Mouse (Mus musculus): ENCODE results near the gene Gpr1.
"Not testable (repeated sequence)": the region's sequence is repeated elsewhere in the genome, so short reads cannot be mapped to it uniquely, and the experiment has no call there.

The Gpr1 gene

GRCm38 (mm10) chr1:63219277-63219676 lies 4.9 kb upstream of the Gpr1 start:
- no peak for DNase-seq (ENCODE audit: low spot score)

GRCm38 (mm10) chr1:63214631-63215030 lies 288 bp upstream of the Gpr1 start:
- no peak for DNase-seq (ENCODE audit: low spot score)

GRCm38 (mm10) chr1:63213478-63214270 lies 669 bp downstream of the Gpr1 start:
- DNase-seq (ENCODE audit: low spot score) = no peak

GRCm38 (mm10) chr1:63209861-63210529 lies 4.3 kb downstream of the Gpr1 start:
- DNase-seq (ENCODE audit: low spot score) = no peak

GRCm38 (mm10) chr1:63207607-63208006 lies 6.7 kb downstream of the Gpr1 start:
- no peak for DNase-seq (ENCODE audit: low spot score)

GRCm38 (mm10) chr1:63204660-63205394 lies 9.5 kb downstream of the Gpr1 start:
- DNase-seq (ENCODE audit: low spot score) = no peak

GRCm38 (mm10) chr1:63203950-63204659 lies 10.2 kb downstream of the Gpr1 start:
- DNase-seq (ENCODE audit: low spot score) = peak; percentile 8

GRCm38 (mm10) chr1:63203471-63203870 lies 10.9 kb downstream of the Gpr1 start:
- DNase-seq (ENCODE audit: low spot score) = no peak

- DNase-seq (ENCODE audit: low spot score) = no peak
Observed at GRCm38 (mm10) chr1:63201672-63202071, 12.7 kb downstream of the Gpr1 start.

- DNase-seq (ENCODE audit: low spot score) = no peak
Observed at GRCm38 (mm10) chr1:63200322-63200721, 14.0 kb downstream of the Gpr1 start.

- DNase-seq (ENCODE audit: low spot score) = no peak
Observed at GRCm38 (mm10) chr1:63199387-63199786, 15.0 kb downstream of the Gpr1 start.

- DNase-seq (ENCODE audit: low spot score) = no peak
Observed at GRCm38 (mm10) chr1:63195848-63196512, 18.4 kb downstream of the Gpr1 start.

- DNase-seq (ENCODE audit: low spot score) = no peak
Observed at GRCm38 (mm10) chr1:63192306-63193065, 21.9 kb downstream of the Gpr1 start.

GRCm38 (mm10) chr1:63190851-63191250 lies 23.5 kb downstream of the Gpr1 start:
- DNase-seq (ENCODE audit: low spot score) = no peak

GRCm38 (mm10) chr1:63188536-63188935 lies 25.8 kb downstream of the Gpr1 start:
- DNase-seq (ENCODE audit: low spot score) = no peak

- DNase-seq (ENCODE audit: low spot score) = not testable (repeated sequence)
Observed at GRCm38 (mm10) chr1:63185430-63185829, 28.9 kb downstream of the Gpr1 start.

GRCm38 (mm10) chr1:63182636-63183270 lies 31.6 kb downstream of the Gpr1 start:
- no peak for DNase-seq (ENCODE audit: low spot score)

- peak; percentile 50 for DNase-seq (ENCODE audit: low spot score)
Observed at GRCm38 (mm10) chr1:63182212-63182611, 32.1 kb downstream of the Gpr1 start.

- no peak for DNase-seq (ENCODE audit: low spot score)
Observed at GRCm38 (mm10) chr1:63181480-63181879, 32.9 kb downstream of the Gpr1 start.

- peak; percentile 85 for DNase-seq (ENCODE audit: low spot score)
Observed at GRCm38 (mm10) chr1:63181019-63181418, 33.3 kb downstream of the Gpr1 start.
